Mouse (Mus musculus) CD4-positive helper T cell, adult 2 months (primary cell): ENCODE results near the gene Rbm7.
"Not testable (repeated sequence)": the region's sequence is repeated elsewhere in the genome, so short reads cannot be mapped to it uniquely, and the experiment has no call there.

Source experiments
- DNase-seq: peaks from one replicate; pipeline ENCODE4 v3.0.0-alpha.2; 2012; ENCODE audit warnings: low read depth, missing footprints, low spot score

Gene Rbm7

DNA sequence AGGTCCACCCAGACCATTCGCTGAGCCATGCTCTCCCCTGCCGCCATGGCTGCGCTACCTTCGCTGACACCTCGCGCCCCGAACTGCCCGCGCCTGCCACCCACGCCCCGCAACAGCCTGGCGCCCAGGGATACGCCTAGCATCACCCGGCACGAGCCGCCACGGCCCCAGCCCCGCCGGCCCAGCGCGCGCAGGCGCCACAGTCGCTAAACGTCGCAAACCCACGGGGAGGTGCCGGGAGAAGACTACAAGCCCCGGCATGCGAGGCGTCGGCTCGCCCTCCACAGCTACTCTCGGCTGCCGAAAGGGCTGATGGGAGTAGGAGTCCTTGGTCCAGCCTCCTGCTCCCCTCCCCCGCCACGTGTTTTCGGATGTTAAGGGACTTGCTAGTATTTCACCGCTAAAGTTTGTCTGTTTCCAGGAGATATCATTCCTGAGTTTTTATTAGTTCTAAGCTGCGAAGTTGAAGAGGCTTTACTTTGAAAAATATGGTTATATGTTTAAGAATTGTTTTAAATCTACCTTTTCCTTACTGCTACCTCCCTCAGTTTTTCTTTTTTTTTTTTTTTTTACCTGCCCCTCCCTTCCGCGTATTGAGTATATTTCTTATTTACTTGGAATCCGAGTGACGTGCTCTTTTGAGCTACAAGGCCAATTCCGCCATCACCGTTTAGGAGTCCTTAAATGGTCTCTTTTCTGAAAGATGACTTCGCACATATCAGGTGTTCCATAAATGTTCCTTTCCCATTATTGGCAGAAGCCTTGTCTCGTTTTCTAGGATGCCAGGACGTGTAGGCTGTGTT is 14.5 kb downstream of the Rbm7 start, which contains the start of gene Rexo2:
Rexo2 (minus strand) TSS at position 213 of the 803 bp plus-strand sequence.
- peak; percentile 97 for DNase-seq

DNA sequence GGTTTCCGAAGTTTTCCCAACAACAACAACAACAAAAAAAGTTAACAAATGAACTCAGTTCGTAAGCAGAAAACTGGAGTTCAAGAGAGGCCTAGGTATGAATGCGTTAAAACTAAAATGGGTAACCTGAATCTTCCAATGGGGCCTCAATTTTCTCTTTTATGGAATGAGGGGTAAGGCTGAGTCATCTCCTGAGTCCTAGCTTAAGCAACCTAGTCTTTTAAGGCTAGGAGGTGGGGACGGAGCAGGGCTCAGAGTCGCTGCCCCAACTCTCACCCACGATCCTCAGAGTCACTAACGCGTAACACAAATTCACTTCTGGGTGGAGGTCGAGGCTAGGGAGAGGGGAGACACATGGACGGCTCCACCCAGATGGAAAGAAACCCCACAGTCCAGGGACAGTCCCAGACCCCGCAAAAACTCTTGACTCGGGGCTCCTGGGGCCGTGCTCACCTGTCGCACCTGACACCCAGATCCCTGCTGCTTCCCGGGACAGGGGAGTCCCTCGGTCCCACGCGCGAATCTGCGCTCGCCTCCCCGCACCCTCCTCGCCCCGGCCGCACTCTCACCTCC is 15.2 kb downstream of the Rbm7 start:
- DNase-seq = no peak

DNA sequence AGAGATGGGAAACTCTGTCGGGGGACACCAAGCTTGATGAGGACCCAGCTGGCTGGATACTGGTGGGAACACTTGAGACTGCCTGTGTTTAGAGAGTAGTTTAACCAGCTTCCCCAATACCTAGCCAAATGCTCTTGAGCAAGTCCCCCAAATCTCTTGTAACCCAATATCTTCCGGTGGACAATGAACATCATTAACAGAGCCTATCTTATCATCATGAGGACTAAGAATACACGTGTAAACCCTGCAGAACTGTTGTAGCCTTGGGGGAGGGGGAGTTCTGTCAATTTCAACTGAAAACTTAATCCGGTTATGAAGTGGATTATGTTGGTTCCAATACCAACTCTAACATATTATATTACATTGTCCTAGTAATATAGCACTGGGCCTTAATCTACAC is 16.3 kb downstream of the Rbm7 start:
- DNase-seq = no peak

DNA sequence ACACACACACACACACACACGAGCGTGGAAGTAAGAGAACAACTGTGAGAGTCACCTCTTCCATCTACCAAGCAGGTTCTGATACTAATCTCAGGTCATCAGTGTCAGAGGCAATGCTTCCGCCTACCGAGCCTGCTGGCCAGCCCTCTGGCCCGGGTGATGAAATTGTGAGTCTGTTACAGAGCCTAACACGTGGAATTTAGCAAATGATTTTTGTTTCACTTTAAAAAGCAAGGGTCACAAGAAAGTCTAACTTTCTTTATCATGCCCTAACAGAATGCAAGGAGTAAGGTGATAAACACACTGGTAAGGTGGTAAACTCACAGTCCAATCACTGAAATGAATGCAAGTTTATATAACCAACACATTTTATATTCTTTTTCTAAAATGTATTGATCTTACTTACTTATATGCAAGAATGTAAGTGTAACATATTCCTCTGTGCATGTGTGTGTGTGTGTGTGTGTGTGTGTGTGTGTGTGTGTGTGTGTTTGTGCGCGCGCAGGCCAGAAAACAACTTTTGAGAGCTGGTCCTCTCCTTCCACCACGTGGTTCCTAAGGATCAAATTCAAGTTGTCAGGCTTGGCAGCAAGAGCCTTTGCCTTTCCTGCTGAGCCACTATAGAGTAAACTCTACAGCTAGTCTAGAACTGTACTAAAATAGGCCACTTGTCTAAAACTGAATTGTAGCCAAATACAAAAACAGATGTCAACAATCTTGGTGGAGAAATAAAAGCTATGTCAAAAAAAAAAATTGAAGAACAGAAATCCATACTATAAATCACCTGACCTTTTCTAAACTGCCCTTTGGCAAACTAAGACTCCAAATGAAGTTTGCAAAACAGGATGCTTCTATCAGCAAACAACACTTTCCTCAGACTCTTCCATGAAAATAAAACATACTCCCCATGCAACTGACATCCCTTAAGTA is 18.6 kb downstream of the Rbm7 start:
- no peak for DNase-seq

DNA sequence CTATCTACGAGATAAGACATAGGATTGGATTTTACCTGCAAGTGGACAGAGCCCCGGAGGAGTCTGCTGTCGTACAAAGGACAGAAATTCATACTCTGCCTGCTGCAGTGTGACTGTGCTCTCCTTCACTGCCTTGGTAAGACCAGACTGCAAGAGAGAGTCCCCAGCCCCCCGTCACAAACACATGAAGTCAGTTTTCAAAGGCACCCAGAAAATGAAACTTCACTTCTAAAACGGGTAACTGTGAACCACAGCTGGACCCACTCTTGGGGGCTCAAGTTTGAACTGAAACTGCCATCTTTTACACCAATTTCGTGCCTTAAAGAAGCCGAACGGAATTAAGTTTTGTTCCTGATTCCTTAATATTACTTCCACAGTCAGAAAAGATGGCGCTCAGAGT is 20.7 kb downstream of the Rbm7 start:
- no peak for DNase-seq

DNA sequence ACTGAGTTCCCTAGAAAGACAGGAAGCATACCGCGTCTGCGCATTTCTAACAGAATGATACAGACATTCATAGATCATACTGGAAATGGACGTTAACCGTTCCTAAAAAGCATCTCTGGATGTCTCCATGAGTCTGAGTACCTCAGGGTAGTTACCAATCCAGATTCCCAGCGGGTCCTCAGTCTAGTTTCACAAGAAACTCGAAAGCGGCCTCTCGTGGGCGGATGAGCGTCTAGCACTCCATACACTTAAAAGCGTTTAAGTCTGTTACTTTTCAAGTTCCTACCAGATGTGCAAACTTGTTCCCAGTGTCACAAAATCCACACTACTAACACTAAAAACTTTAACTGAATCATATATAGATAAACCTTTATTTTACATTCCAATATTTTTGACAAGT is 22.0 kb downstream of the Rbm7 start:
- no peak for DNase-seq

DNA sequence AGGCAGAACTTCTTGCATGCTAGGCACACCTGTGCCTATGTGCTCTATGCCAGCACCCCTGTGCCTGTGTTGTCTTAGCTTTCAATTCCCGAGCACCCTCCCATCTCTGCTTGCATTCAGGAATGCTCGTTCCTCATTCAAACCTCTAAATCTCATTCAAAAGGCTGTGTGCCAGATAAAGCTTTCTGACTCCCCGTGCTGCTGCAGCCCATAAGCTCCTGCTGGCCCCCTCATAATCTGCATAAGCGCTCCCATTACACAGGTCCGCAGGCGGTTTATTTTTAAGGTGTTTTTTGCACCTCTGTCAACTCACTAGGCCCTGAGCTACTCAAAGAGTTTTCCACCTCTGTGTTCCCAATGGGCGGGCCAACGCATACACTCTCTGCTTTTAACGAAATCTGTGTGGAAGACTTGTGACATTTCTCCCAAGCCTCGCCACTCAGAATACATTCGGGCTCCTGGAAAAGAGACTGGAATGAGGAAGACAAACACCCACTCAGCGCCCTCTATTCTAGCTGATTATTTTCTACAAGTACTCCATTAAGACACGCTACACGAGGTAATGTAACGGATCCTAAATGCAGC is 22.6 kb downstream of the Rbm7 start:
- no peak for DNase-seq

DNA sequence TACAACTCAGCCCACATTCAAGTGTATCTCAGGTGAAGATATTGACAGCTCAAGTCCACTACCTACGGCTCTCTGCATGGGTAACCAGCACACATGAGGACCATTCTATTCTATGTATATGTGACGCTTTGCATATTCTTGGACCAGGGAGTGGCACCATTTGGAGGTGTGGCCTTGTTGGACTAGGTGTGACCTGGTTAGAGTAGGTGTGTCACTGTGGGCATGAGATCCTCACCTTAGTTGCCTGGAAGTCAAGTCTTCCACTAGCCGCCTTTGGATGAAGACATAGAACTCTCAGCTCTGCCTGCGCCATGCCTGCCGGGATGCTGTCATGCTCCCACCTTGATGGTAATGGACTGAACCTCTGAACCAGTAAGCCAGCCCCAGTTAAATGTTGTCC is 27.6 kb downstream of the Rbm7 start:
- not testable (repeated sequence) for DNase-seq

DNA sequence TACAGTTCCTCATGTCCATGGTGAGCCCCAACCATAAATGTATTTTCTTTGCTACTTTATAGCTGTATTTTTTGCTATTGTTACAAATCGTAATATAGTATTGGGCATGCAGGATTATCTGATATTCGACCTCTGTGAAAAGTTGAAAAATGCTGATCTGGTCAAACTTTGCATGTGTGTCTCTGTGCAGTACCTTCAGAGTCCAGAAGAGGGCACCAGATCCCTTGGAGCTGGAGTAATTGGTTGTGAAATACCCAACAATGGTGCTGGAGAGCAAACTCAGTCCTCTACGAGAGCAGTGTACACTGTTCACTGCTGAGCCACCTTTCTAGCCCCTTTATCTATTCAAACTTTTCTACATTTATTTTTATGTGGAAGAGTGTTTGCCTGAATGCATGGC is 28.3 kb downstream of the Rbm7 start:
- peak; percentile 67 for DNase-seq

DNA sequence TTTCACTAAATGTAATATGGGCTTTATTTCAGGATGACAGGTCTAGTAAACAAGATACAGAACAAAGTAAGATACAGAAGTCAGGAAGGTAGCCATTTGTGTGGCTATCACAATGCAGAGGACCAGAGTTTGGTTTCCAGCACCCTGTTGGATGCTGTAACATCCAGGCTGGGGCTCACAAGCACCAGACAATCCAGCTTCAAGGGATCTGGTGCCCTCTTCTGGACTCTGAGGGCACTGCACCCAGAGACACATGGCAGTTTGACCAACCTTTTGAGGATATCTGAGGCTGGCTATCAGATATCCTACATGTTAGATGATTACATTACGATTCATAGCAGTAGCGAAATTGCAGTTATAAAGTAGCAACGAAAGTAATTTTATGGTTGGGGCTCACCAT is 29.4 kb downstream of the Rbm7 start:
- peak; percentile 23 for DNase-seq

DNA sequence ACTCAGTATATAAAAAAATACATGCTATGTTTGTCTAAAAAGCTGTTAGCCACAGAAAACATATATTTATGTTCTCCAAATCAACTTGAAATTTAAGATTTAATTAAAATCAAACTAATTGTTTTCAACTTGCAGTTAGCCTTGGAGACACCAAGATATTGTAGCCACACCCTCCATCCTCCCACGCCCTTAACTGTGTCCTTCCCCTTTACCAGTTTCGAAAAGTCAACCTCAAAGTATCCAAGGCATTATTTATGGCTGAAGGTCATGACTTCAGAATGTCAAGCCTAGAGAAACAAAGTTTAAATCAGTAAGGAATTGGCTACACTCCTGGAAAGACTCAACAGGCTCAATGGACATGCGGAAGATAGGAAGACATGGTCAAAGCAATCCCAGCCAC is 33.6 kb downstream of the Rbm7 start:
- DNase-seq = no peak

DNA sequence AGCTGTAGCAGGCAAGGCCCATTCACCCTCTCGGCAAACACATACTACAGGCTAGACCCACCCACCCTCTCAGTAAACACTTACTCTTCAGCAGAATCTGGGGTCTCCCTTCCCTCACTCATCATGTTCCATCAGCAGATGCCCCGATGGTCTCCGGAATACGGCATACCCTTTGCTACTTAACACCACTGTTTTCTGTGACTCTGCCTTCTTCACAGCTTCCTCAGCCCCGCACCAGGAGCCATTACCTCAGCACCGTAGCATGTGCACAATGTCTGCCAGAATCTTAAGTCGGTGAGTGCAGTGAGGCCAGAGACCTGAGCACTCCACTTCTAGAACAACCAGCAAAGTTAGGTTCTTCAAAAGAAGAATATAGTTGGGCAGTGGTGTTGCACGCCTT is 34.4 kb downstream of the Rbm7 start:
- no peak for DNase-seq

DNA sequence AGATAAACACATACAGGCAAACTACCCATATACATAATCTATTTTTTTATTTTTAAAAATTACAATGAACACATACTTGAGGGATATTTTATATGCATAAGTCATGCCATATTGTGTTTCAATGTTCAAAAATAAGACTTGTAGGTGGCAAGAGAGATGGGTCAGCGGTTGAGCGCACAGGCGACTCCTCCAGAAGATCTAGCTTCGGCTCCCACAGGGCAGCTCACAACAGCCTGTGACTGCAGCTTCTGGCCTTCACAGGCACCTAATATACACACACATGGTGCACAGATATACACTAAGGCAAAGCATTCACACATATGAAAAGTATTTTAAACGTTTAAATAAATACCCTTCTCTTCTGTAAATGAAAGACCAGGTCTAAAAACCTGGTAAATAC is 35.7 kb downstream of the Rbm7 start:
- no peak for DNase-seq

DNA sequence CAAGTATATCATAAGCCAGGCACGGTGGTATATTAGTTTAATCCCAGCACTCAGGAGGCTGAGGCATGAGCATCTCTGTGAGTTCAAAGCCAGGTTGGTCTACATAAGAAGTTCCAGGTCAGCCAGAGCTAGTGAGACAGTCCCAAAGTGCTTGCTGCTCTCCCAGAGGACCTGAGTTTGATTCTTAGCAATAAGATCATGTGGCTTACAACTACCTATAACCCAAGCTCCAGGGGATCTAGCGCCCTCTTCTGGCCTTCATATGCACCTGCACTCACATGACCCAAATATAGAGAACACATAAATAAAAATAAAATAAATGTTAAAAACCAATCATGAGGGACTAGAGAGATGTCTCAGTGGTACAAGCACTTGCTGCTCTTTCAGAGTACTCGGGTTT is 36.2 kb downstream of the Rbm7 start:
- no peak for DNase-seq

DNA sequence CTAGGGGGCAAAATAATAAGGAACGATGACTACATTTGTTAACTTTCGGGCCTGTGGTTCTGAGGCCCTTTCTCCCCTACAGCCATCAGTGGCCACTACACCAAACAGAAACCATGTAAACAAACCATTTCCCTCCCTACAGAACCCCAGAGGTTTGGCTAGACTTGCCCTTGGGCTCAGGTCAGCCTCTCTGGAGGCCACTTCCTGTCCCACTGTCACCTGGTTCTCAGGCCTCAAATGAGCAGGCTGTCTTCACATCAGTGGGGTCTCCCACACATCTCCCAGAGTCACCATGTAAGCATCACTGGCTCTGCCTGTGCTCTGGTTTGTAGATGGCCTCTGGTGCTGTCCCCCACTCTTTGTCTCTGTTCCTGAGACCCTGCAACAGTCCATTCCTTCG is 39.1 kb downstream of the Rbm7 start:
- DNase-seq = no peak

DNA sequence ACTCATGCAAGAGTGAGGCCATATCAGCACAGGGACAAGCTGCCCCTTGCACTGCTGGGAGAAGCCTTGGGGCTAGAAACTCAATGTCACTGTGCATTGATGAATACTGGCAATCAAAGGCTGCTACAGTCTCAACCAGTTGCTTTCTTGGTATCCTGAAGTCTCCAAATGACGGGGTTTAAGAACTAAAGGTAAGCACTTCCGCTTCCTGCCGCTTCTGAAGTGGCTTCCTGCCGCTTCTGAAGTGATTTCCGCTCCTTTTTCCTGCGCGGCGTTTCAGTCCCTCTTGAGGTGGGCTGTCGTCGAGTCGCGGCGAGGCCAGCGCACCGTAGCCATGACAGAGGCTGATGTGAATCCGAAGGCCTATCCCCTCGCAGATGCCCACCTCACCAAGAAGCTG is 45.0 kb downstream of the Rbm7 start:
- peak; percentile 84 for DNase-seq

DNA sequence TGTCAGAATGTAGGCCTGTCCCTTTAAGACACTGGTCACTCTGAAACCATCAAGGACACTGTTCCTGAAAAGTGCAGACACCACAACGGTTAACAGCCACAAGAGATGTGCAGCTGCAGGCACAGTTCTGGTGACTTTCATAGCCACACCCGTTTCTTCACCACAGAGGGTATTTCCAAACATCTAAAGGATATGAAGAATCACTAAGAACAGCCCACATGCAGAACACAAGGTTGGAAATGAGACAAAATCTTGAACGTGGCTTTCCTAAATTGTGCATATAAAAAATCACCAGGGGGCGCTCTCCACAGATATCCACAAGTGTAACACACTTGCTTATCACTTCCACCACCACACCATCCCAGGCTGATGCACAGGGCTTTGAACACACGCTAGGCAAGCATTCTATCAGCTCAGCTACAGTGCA is 47.3 kb downstream of the Rbm7 start:
- peak; percentile 69 for DNase-seq

DNA sequence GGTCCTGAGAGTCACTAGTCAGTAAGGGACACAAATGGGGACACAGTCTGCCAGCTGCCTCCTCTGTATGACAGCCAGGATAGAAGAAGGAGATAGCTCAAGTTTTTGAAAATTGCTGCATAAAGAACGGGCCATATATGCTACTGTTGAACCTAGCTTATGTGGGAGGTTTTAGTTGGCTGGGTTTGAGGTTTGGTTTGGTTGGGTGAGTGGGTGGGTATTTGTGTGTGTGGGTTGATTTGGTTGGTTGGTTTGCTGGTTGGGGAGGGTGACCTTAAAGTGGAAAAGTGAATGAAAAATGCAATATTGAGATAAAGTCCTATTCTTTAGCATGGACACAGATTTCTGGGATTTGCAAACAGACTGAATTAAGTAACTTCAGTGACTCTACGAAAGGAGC is 50.3 kb downstream of the Rbm7 start:
- no peak for DNase-seq

DNA sequence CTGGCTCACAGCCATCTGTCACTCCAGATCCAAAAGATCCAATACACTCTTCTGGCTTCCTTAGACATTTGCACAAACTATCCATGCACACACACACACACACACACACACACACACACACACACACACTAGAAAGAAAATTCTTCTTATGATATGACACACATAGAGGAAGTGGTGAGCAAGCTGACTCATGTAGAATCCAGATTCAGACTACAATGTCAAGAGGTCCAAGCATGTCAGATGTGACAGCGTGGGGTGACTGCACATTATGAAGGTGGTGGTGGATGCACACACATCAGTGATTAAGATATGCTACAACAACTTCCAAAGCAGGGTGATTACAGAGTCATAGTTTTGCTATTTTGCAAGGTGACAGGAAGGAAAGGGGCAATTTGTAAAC is 51.2 kb downstream of the Rbm7 start:
- DNase-seq = peak; percentile 10
